Mouse (Mus musculus) brain, embryonic 14.5 days (tissue): ENCODE data around the gene Apod.

Experiments
- CTCF ChIP-seq: fragments of 200-500 bp; IDR thresholded peaks from 2 replicates; pipeline ENCODE4 v1.5.1; 2012; ENCODE audit warnings: inconsistent platforms, mild to moderate bottlenecking, moderate library complexity, borderline replicate concordance; ENCODE audit not compliant: insufficient read depth, insufficient read length; ENCODE audit errors: extremely low read depth
- POLR2A ChIP-seq: fragments of 200-500 bp; IDR thresholded peaks from 2 replicates; pipeline ENCODE4 v1.6.1; 2012; ENCODE audit warnings: mild to moderate bottlenecking, inconsistent platforms, borderline replicate concordance; ENCODE audit not compliant: poor library complexity, insufficient read depth, insufficient read length, severe bottlenecking; ENCODE audit errors: extremely low read depth

GRCm38 (mm10) chr16:31305199-31305919 lies 9.2 kb downstream of the Apod start:
- TF ChIP-seq CTCF (no peak), POLR2A (no peak)
